Mouse (Mus musculus) heart, embryonic 15.5 days (tissue): ENCODE results near the gene Pgbd1. TPM values are rescaled to one million over a fixed set of nuclear protein-coding genes. Genes with fewer than 3 reads are reported as not detected.
"Not testable (repeated sequence)": the region's sequence is repeated elsewhere in the genome, so short reads cannot be mapped to it uniquely, and the experiment has no call there.

Experiments
- ATAC-seq: fragments of 200-750 bp; cut with Nextera tagmentation; replicated peaks from 2 replicates; pipeline ENCODE4 v1.8.0; 2017; ENCODE audit warnings: low read depth, moderate TSS enrichment; ENCODE audit not compliant: insufficient number of reproducible peaks, insufficient read depth, low FRiP score
- H3K27ac ChIP-seq: fragments of 300-500 bp; sonication (generic); 2 replicates; pipeline ENCODE4 v1.5.1; 2015; ENCODE audit warnings: mild to moderate bottlenecking, inconsistent platforms
- H3K27me3 ChIP-seq: fragments of 300-500 bp; sonication (generic); 2 replicates; pipeline ENCODE4 v1.6.1; 2015; ENCODE audit warnings: inconsistent platforms
- H3K36me3 ChIP-seq: fragments of 300-500 bp; sonication (generic); 2 replicates; pipeline ENCODE4 v1.6.1; 2015; ENCODE audit warnings: mild to moderate bottlenecking, inconsistent platforms
- H3K4me1 ChIP-seq: fragments of 300-500 bp; sonication (generic); replicated peaks from 2 replicates; pipeline ENCODE4 v1.6.1; 2015; ENCODE audit warnings: inconsistent platforms
- H3K4me2 ChIP-seq: fragments of 300-500 bp; sonication (generic); 2 replicates; pipeline ENCODE4 v1.6.1; 2015; ENCODE audit warnings: inconsistent platforms, mild to moderate bottlenecking, moderate library complexity
- H3K4me3 ChIP-seq: fragments of 300-500 bp; sonication (generic); 2 replicates; pipeline ENCODE4 v1.5.1; 2015; ENCODE audit warnings: mild to moderate bottlenecking, inconsistent platforms
- H3K9ac ChIP-seq: fragments of 300-500 bp; sonication (generic); 2 replicates; pipeline ENCODE4 v1.6.1; 2015; ENCODE audit warnings: mild to moderate bottlenecking, inconsistent platforms
- H3K9me3 ChIP-seq: fragments of 300-500 bp; sonication (generic); replicated peaks from 2 replicates; pipeline ENCODE4 v1.6.1; 2016; ENCODE audit warnings: inconsistent platforms
- WGBS: fragments of 180-500 bp; shearing (Covaris S2); methylation state at CpG from one replicate; pipeline ENCODE4 v1.1.7; 2015; ENCODE audit warnings: mixed read lengths; 5-methylcytosine and 5-hydroxymethylcytosine counted together
- polyA plus RNA-seq: library from polyadenylated mRNA; unstranded; fragments of >200 nt; fragmentation: Nextera tagmentation; extraction: Ambion mirVana; gene quantifications from 2 replicates; pipeline ENCODE4 v1.2.1, GENCODE M21; 2015

The Pgbd1 gene
- polyA plus RNA-seq = 2.9 and 3.3 TPM in 2 replicates

DNA sequence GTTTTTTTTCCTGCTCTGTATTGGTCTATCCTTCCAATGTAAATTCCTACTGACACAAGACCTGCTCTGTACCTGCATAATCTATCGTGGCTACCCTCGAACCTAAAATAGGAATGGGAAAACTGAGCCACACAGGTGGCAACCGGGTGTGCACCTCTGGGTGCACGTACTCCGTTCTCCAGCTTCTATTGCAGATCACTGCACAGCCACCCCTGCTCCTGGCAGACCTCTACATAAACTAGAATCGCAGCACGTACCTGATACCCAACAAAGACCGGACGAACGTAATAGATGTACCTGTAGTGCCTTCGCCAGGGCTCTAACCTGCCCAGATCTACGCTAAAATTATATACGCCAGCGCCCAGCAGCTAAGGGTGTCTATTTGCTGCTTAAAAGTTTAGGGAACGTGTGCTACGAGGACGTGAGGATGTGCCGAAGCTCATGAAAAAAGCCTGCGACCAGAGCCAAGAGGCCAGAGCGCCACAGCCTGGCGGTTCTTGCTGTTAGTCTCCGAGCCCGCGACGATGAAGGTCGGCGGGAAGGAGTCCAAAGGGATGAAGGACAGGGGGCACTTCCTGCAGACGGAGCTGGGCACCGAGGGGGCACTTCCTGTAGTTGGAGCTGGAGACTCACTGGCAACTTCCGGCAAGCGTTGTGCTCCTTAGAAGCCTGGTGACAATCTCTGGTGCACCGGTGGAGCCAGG, at the start of gene Pgbd1:
Pgbd1 (minus strand) TSS at position 556 of the 704 bp plus-strand sequence.
- no peaks in the 10 kb centered on the region for H3K9me3 ChIP-seq
- WGBS = 1% methylated on average over 32 of the region's 32 CpGs
- peak; percentile 89 for ATAC-seq

DNA sequence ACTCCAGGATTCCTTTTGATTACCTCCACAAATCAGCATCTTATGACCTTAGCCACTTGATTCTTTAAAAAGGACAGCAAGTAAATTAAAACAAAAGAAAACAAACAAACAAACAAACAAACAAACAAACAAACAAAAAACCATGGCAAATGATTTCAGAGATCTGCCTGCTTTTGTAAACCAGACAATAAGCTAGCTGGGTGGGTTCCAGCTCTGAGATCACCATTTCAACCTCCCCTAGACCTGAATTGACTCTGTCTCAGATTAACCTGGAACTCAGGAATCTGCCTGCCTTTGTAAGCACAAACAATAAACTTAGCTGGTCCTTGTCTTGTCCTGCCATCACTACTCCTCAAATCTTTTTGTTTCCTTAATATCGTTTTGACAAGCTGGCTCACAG, 46.0 kb upstream of the Pgbd1 start:
- 84% methylated on average over 1 of the region's 1 CpGs for WGBS
- H3K27ac ChIP-seq = no peak overlapping the region
- ATAC-seq = no peak
- no peak overlapping the region for H3K4me3 ChIP-seq
- H3K4me1 ChIP-seq = no peaks in the 10 kb centered on the region
- H3K9ac ChIP-seq = no peak overlapping the region
- H3K27me3 ChIP-seq = no peaks in the 10 kb centered on the region
- H3K9me3 ChIP-seq = no peaks in the 10 kb centered on the region
- peaks cover 11% of the 10 kb centered on the region for H3K36me3 ChIP-seq
- no peak overlapping the region for H3K4me2 ChIP-seq

More for the DNA sequence above, at the start of gene Pgbd1:
- Histone ChIP-seq H3K4me2 (peak within 1 kb of the TSS; percentile 69), H3K9ac (peak within 1 kb of the TSS; percentile 64), H3K27ac (peak within 1 kb of the TSS; percentile 87), H3K4me3 (peak within 1 kb of the TSS; percentile 54), H3K27me3 (no peaks in the 10 kb centered on the region), H3K4me1 (peaks cover 5% of the 10 kb centered on the region), H3K36me3 (peaks cover 27% of the 10 kb centered on the region)

DNA sequence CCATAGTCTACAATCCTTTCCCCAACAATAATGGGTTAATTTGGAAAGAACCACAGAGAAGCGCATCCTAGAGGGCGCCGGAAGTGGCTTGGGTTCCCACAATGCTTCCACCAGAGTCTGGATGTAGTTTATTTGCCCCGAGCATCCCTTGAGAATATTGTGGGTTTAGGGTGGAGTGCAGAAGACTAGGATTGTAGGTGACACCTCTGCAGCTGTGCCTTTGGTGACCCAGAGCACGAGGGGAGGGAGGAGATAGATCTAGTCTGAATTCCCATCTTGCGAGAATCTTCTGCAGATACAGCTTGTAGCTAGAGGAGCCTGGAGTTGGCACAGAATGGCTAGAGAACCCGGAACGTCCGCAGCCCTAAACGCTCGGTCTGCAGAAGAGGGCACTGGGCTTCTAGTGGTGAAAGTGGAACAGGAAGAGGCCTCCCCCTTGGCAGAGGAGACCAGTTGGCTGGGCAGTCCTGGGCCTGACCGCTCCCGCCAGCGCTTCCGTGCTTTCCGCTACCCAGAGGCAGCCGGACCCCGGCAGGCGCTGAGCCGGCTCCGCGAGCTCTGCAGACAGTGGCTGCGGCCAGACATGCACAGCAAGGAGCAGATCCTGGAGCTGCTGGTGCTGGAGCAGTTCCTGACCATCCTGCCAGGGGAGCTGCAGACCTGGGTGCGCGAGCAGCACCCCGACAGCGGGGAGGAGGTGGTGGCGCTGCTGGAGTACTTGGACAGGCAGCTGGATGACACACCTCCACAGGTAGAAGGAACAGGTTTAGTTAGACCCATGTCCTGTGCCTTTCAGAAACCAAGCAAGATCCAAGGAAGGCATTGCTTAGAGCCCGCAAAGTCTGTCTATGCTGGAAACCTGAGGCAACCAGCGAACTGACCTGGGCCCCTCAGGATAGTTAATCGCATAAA, 38.2 kb upstream of the Pgbd1 start, which contains the start of the genes Zkscan4 and Gm10065:
Zkscan4 (plus strand) TSS at position 149 of the 912 bp plus-strand sequence.
Gm10065 (minus strand) TSS at position 683 of the 912 bp plus-strand sequence.
- peak within 1 kb of the TSS; percentile 60 for H3K4me3 ChIP-seq
- 3% methylated on average over 31 of the region's 31 CpGs for WGBS
- H3K9ac ChIP-seq = peak within 1 kb of the TSS; percentile 64
- not testable (repeated sequence) for H3K4me1 ChIP-seq, H3K9me3 ChIP-seq, H3K27me3 ChIP-seq, H3K36me3 ChIP-seq
- H3K4me2 ChIP-seq = peak within 1 kb of the TSS; percentile 71
- peak within 1 kb of the TSS; percentile 79 for H3K27ac ChIP-seq
- ATAC-seq = peak; percentile 83

DNA sequence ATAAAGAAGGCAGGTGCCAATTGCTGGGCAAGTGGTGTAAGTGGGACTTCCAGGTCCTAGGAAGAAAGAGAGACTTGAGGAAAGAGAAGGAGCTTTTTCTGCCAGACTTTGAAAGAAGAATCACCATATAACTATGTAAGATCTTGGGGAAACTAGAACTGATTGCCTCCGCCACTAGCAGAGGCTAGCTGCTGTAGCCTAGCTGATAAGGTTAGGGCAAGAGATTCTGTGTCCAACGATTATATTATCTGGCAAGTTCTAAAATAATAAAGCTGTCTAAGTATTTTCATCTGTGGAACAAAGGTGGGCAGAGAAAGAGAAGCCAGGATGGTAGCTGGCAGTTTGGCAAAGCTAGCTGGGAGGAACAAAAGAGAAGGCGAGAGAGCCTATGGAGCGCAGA, 31.6 kb upstream of the Pgbd1 start:
- Histone ChIP-seq H3K27me3 (no peaks in the 10 kb centered on the region), H3K27ac (no peak overlapping the region), H3K9me3 (no peaks in the 10 kb centered on the region), H3K4me2 (no peak overlapping the region), H3K4me3 (no peak overlapping the region), H3K9ac (no peak overlapping the region), H3K36me3 (no peaks in the 10 kb centered on the region), H3K4me1 (peaks cover 7% of the 10 kb centered on the region)
- WGBS = 28% methylated on average over 4 of the region's 4 CpGs
- no peak for ATAC-seq

DNA sequence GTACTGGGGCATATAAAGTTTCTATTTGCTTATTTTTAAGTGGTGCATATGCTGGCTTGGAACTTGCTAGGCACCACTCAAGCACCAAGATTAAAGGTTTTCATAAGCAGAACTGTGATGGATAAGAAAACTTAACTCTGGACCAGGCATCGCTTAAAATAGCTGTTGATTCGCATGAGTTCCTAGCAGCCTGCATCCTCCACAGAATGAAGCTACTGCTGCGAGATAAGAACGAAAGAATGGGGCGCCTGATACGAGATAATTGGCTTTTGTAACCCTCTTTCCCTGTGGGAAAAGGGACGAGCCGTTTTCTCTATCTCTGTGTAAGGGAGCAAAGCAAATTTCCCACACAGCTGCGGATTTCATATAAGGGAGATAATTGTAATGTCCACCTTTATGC, 28.2 kb upstream of the Pgbd1 start:
- H3K27ac ChIP-seq = no peak overlapping the region
- WGBS = 17% methylated on average over 9 of the region's 9 CpGs
- peak overlapping the region; percentile 95 for H3K4me2 ChIP-seq
- no peaks in the 10 kb centered on the region for H3K36me3 ChIP-seq
- H3K4me1 ChIP-seq = peaks cover 7% of the 10 kb centered on the region
- no peaks in the 10 kb centered on the region for H3K27me3 ChIP-seq
- no peak for ATAC-seq
- H3K4me3 ChIP-seq = peak overlapping the region; percentile 71
- H3K9me3 ChIP-seq = no peaks in the 10 kb centered on the region
- H3K9ac ChIP-seq = no peak overlapping the region

DNA sequence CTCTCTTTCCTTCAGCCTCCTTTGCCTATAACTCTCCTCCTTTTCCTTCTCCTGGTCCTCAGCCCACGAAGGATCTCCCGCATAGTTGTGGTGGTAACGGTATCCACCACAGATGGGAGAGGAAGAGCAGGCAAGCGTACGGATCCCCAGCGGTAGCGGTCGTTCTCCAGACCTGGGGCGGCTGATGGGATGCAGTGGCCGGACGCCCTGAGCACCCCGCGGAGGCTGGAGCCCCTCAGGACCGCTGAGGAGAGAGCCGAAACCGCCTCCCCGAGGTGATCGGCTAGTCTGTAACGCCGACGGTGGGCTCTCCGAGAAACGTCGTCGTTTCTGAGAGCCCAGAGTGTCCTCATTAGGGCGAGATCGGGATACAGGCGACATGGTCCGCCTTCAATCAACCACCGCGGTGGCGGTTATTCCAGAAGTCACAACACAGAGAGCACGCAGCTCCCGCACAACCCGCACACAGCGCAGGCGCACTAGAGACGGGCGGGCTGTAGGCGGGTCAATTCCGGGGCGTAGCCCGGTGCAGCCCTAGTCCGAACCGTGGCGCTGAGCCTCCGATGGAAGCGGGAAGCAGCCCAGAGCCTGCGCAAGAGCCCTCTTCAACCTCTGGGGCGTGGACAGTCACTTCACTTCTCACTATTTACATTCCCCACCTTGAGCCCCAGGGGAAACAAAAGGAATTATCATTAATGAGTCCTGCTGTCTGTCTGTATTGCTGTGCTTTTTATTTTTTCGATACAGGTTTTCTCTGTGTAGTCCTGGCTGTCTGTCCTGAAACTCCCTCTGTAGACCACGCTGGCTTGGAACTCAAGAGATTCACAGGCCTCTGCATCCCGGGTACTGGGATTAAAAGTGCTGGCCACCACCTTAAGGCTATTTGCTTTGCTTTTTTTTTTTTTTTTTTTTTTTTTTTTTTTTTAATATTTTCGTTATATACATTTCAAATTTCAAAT, 27.5 kb upstream of the Pgbd1 start, which contains the start of gene Nkapl:
Nkapl (minus strand) TSS at position 449 of the 959 bp plus-strand sequence.
- peaks cover 7% of the 10 kb centered on the region for H3K4me1 ChIP-seq
- ATAC-seq = peak; percentile 98
- no peaks in the 10 kb centered on the region for H3K27me3 ChIP-seq
- under 1% methylated on average over 54 of the region's 54 CpGs for WGBS
- no peaks in the 10 kb centered on the region for H3K9me3 ChIP-seq
- H3K36me3 ChIP-seq = no peaks in the 10 kb centered on the region
- H3K4me3 ChIP-seq = peak within 1 kb of the TSS; percentile 71
- H3K27ac ChIP-seq = peak within 1 kb of the TSS; percentile 56
- H3K4me2 ChIP-seq = peak within 1 kb of the TSS; percentile 95
- peak within 1 kb of the TSS; percentile 81 for H3K9ac ChIP-seq

DNA sequence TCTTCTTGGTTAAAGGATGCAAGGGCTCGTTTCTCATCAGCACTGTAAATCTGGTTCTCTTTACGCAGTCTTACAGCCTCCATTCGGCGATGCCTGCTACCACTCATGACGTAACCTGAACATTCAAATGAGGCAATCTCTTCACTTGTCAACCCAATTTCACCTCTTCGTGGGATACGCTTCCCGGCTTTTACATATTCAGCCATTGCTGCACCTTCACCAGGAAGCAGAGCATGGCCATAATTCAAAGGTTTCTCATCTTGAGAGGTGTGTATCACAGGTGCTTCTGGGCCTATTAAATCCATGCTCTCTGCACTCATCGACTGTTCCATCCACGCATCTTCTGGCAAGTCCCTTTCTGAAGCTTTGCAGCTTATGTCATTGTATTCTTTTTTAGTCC, 26.5 kb upstream of the Pgbd1 start:
- 86% methylated on average over 10 of the region's 10 CpGs for WGBS
- no peak overlapping the region for H3K4me3 ChIP-seq

DNA sequence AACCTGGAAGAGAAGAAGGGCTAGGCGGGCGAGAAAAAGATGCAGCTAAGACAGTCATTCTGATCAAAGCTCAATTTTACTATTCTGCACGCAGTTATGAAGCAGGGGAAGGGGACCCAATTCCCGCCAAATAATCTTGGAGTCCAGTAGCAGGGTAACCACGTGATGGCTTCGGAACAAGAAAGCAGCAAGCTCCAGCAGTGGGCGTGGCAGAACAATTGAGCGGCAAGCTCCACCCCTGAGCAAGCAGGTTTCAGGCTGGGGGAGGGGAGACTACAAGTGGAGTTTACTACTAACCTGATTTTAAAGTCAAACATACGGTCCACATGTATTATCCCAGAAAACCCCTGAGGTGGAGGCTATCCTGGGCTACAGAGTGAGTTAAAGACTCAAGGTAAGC, 21.7 kb upstream of the Pgbd1 start:
- not testable (repeated sequence) for H3K36me3 ChIP-seq, H3K9ac ChIP-seq, H3K4me1 ChIP-seq, ATAC-seq, H3K4me2 ChIP-seq, H3K27ac ChIP-seq, H3K9me3 ChIP-seq, H3K4me3 ChIP-seq, H3K27me3 ChIP-seq
- WGBS = 48% methylated on average over 9 of the region's 9 CpGs

More for the DNA sequence above, 26.5 kb upstream of the Pgbd1 start:
- H3K36me3 ChIP-seq = no peaks in the 10 kb centered on the region
- peaks cover 7% of the 10 kb centered on the region for H3K4me1 ChIP-seq
- no peaks in the 10 kb centered on the region for H3K27me3 ChIP-seq
- H3K4me2 ChIP-seq = no peak overlapping the region; the same call in 1 of the 2 replicates
- no peak for ATAC-seq
- no peak overlapping the region for H3K27ac ChIP-seq
- no peaks in the 10 kb centered on the region for H3K9me3 ChIP-seq
- no peak overlapping the region for H3K9ac ChIP-seq

DNA sequence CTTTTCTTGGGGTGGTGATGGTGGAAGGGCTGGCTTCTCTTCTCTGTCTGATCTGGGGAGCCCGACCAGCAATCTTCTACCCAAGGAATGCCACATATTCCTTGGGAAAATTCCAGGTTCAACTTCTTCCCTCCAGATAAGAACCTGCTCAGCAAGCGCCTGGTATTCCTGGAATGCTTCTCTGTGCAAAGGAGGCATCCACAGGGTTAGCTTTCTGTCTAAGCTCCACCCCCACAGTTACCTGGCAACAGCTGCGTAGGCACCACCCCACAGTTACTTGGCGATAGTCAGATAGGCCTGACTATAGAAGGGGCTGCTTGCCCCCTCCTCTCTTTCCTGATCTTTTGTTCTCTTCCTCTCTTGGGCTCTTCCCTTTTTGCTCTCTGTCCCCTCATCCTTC, 15.5 kb upstream of the Pgbd1 start:
- Histone ChIP-seq H3K4me2 (no peak overlapping the region), H3K36me3 (peaks cover 2% of the 10 kb centered on the region; the same call in 1 of the 2 replicates), H3K9me3 (no peaks in the 10 kb centered on the region), H3K4me1 (peaks cover 10% of the 10 kb centered on the region; the same call in 1 of the 2 replicates), H3K27me3 (no peaks in the 10 kb centered on the region), H3K27ac (no peak overlapping the region), H3K9ac (no peak overlapping the region), H3K4me3 (no peak overlapping the region)
- no peak; the same call in 1 of the 2 replicates for ATAC-seq
- WGBS = 10% methylated on average over 4 of the region's 4 CpGs

DNA sequence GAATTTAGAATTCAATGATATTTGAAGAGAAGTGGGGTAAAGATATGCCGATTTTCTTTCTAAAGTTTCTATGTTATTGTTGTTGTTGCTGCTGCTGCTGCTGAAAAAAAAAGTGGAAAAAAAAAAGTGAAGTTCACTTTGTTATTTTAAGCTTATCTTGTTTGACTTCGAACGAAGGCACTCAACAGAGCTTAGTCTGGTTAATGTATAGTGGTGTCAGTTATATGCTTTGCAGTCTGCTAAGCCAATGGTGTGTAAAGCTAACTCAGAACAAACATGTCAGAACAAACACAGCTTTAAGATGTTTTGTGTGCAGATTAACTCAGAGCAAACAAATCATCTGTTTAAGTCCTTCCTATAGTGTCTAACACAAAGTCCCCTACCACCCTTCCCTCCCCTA, 13.3 kb upstream of the Pgbd1 start:
- Histone ChIP-seq H3K27ac (peak overlapping the region; percentile 86; the same call in 1 of the 2 replicates), H3K9ac (no peak overlapping the region), H3K9me3 (no peaks in the 10 kb centered on the region), H3K27me3 (no peaks in the 10 kb centered on the region), H3K36me3 (peaks cover 6% of the 10 kb centered on the region; the same call in 1 of the 2 replicates), H3K4me3 (no peak overlapping the region), H3K4me1 (peaks cover 10% of the 10 kb centered on the region; the same call in 1 of the 2 replicates), H3K4me2 (0 out of 2 replicates have a peak overlapping the region, but pooled peaks have one; percentile 64)
- no peak for ATAC-seq
- WGBS = 44% methylated on average over 3 of the region's 3 CpGs
